Mouse (Mus musculus) spleen, adult 12 weeks (tissue): Measurements from ENCODE around the gene Pms1.
A peak's percentile ranks its signal among the peaks of the same experiment; 100 is the strongest.
"Not testable (repeated sequence)": the region's sequence is repeated elsewhere in the genome, so short reads cannot be mapped to it uniquely, and the experiment has no call there.

Experiments used
- DNase-seq: peaks from one replicate; pipeline ENCODE4 v3.0.0; 2022; ENCODE audit warnings: low spot score

Gene Pms1

GRCm38 (mm10) chr1:53296581-53297383 lies at the start of gene Pms1, which contains the start of the genes Ormdl1 and Gm28778:
Gene Pms1 (minus strand): TSS chr1:53297018.
Gene Ormdl1 (plus strand): TSS chr1:53297095.
Gene Gm28778 (plus strand): TSS chr1:53297111.
- peak; percentile 89 for DNase-seq

GRCm38 (mm10) chr1:53341071-53341470 lies 44.3 kb upstream of the Pms1 start:
- DNase-seq, result no peak

DNA sequence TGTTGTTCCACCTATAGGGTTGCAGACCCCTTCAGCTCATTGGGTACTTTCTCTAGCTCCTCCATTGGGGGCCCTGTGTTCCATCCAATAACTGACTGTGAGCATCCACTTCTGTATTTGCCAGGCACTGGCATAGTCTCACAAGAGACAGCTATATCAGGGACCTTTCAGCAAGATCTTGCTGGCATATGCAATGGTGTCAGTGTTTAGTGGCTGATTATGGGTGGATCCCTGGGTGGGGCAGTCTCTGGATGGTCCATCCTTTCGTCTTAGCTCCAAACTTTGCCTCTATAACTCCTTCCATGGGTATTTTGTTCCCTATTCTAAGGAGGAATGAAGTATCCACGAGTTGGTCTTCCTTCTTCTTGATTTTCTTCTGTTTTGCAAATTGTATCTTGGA lies 40.6 kb upstream of the Pms1 start:
- not testable (repeated sequence) for DNase-seq

DNA sequence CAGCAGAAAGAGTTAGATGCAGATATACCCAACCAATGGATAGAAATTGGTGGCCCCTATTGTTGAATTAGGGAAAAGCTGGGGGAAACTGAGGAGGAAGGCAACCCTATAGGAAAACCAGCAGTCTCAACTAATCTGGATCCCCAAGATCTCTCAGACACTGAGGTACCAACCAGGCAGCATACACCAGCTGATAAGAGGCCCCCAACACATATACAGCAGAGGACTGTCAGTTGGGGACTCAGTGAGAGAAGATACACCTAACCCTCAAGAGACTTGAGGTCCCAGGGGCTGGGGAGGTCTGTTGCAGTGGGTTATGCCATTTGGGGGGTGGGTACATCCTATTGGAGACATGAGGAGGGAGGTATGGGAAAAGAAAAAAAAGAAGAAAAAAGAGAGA lies 38.6 kb upstream of the Pms1 start:
- no peak for DNase-seq

DNA sequence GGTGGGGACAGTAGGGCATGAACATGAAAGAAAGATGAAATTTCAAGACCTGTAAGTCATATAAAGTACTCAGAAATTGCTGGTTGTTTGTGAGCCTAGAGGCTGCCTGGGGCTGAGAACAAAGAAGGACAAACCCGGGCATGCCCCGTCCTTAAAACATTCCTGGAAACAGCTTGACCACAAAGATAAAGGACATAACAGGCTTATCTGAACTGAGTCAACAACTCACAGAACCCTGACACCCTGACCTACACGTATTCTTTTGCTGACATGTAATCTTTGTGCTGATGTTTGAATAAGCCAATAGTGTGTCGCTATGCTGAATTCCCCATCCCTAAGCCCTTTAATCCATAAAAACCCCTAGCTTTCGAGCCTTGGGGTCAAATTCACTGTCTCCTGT lies 36.7 kb upstream of the Pms1 start:
- DNase-seq, result not testable (repeated sequence)

DNA sequence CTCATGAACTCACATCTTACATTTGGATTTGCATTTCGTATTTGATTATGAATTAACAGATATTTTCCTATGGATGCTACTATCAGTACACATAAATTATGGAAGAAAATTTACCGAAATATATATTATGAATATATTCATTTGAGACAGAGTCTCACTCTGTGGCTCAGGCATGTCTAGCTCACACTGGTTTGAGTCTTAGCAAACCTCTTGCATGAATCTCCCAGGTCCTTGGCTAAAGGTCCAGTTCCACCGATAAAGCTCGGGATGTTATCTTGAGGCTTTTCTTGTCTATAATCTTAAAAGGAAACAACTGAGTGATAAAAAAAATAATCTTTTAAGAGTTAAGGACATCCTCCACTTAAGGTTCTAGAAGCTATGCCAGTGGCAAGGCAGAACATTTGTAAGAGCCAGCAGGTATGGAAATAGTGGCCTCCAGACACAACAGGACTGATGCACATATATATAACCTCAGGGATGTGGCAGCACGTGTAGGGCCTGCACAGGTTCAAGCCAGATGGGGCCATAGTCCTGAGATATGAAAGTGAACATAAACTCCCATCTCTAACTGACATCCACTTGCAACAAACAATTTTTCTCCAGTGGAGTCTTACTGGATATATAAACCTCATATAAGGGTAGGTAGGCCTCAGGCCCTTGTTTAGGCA lies 28.1 kb upstream of the Pms1 start:
- no peak for DNase-seq

DNA sequence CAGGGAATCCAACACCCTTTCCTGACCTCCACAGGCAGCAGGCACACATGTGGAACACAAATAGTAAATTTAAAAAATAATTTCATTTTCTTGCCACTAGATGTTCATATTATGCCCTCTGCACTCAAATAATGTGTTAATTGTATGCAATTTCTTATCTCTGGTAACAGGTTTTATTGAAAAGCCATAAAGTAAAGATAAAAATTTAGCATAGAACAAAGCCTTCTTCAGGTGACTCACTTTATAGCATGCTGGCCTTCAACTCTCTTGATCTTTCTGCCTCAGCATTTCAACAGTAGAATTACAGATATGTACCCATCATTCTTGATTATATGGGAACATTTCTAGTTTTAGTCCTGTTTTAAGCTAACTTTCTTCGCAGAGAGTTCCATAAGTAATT lies 27.5 kb upstream of the Pms1 start:
- DNase-seq, result no peak

- DNase-seq, result no peak
These were observed 26.4 kb upstream of the Pms1 start for GRCm38 (mm10) chr1:53323254-53323653.

DNA sequence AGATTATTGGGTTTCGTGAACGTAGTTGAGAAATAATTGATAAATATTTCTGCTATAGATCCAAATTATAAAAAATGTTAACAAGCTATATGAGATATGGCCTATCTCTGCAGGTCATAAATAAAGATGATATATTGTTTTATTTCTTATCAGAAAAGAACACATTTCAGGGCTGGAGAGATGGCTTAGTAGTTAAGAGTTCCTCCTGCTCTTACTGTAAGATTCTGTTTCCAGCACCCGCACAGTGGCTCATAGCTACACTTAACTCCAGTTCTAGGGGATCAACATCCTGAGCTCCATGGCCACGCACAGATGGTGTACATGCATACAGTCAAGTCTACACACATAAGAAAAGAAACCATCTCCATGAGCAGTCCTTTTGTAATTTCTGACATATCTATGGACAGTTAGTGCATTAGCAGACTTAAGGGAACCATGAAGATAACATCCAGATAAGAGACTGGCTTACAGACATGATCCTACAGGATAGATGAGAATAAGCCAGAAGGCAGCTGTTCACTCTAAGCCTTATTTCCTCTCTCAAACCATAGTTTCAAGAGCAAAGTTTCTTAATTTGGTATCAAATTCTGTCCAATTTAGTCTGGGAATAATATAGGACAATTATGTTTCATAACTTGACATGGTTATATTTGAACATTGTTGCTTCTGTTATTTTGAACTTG lies 25.0 kb upstream of the Pms1 start:
- DNase-seq, result no peak

DNA sequence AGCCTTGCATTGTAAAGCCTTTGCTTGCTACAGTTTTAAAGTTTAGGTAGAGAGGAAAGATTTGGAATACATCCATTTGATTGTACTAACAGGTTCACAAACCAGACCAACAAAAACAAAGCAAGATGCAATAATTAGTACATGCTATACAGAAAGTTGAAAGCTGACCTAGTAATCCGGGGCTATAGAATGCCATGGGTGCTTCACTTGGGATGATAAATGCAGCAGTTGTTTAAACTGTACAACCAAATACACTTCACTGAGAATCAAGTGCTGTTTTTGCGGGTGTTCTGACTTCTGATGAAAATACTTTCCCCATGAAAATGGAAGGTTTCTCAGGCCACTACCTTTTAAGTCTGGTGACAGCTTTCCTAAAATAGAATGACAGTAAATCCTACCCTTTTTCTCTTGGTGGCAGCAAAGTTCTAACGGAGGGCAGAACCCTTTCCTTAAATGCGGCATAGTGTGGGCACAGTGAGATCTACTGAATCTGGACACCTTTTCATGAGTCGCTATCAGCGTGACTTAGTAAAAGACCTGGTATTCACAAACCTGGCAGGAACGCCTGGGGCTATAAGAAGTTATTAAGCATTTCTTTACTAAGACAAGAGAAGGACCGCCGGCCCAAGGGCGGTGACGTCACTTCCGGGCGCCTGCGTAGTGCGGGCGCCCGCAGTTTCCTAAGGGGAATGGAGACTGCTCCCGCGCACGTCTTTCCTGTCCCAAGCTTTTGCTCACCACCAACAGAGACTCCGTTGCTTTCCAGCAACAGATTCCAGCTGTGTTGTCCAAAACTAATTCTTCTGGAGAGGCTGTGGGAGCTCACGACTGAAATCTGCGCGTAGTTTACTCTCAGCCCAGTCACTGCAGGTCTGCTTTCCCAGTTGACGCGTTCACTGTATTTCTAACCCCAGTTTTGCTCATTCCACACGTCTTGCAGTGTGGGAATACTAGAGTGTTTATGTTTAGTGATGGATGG lies 16.5 kb upstream of the Pms1 start, which contains the start of gene Osgepl1:
TSS of gene Osgepl1 (plus strand) at position 636 of the 979 bp plus-strand sequence.
- peak; percentile 74 for DNase-seq

GRCm38 (mm10) chr1:53300506-53300905 lies 3.7 kb upstream of the Pms1 start:
- DNase-seq, result no peak

GRCm38 (mm10) chr1:53291197-53291596 lies 5.6 kb downstream of the Pms1 start:
- no peak for DNase-seq

- DNase-seq, result no peak
These were observed 24.2 kb downstream of the Pms1 start for GRCm38 (mm10) chr1:53272646-53273045.

DNA sequence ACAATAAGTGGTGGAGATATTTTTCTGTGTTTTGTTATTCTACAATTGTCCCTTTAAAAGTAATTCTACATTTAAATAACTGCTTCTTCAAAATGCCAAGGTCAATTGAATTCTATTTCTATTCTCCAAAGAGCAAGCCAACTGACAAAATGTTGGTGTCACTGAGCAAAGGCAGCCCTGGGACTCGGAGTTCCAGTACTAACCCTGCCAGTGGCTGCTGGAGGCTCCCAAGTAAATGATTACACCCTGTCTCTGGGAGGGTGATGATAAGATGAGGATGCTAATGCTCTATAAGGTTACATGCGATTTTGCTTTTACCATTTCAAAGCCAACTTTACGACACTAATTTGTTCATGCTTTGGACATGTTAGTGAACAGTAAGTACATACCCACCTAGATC lies 26.9 kb downstream of the Pms1 start:
- no peak for DNase-seq

DNA sequence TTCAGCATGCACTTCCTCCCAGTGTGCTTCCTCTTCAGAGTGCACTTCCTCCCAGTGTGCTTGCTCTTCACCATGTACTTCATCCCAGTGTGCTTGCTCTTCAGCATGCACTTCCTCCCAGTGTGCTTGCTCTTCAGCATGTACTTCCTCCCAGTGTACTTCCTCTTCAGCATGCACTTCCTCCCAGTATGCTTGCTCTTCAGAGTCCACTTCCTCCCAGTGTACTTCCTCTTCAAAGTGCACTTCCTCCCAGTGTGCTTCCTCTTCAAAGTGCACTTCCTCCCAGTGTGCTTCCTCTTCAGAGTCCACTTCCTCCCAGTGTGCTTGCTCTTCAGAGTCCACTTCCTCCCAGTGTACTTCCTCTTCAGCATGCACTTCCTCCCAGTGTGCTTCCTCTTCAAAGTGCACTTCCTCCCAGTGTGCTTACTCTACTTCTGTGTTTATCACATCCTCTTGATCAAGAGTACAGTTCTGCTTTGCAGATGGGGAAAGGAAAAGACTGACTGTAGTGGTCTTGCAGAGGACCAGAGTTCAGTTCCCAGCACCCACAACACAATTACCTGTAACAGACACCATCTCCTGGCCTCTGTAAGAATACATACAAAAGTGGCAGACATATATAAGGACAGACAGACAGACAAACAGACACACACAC lies 31.7 kb downstream of the Pms1 start:
- not testable (repeated sequence) for DNase-seq

- DNase-seq, result no peak
These were observed 70.8 kb downstream of the Pms1 start for GRCm38 (mm10) chr1:53226063-53226462.

- no peak for DNase-seq
These were observed 71.2 kb downstream of the Pms1 start for GRCm38 (mm10) chr1:53225616-53226015.

GRCm38 (mm10) chr1:53224775-53225174 lies 72.0 kb downstream of the Pms1 start:
- DNase-seq, result no peak

GRCm38 (mm10) chr1:53210136-53210535 lies 86.7 kb downstream of the Pms1 start:
- no peak for DNase-seq

DNA sequence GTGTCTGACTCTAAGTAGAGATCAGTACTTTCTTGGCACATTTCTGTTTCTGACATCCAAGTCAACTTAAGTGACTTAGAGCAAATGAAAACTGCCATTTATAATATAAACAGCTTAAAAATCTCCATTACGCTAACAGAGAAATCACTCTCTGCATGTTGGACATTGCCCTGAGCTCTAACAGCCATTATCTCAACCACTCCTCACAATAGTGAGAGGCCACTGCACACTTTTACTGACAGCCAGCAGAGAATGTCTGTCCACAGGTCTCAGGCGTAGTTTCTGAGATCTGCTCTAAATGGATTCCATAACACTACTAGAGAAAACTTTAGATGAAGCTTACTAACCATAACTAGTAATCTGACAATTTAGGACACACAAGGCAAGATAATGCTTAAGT lies 92.9 kb downstream of the Pms1 start:
- DNase-seq, result no peak

GRCm38 (mm10) chr1:53201630-53202199 lies 95.1 kb downstream of the Pms1 start:
- no peak for DNase-seq
